Mouse (Mus musculus) G1E (cell line): ENCODE results near the gene Tfap4. TPM values are rescaled to one million over a fixed set of nuclear protein-coding genes. Genes with fewer than 3 reads are reported as not detected.

Experiments used
- ATAC-seq: 2 replicates; pipeline ENCODE4 v1.8.0; 2016; ENCODE audit warnings: mild to moderate bottlenecking; ENCODE audit not compliant: insufficient number of reproducible peaks, poor library complexity, low FRiP score, severe bottlenecking; ENCODE audit errors: extremely low read depth
- DNase-seq: peaks from one replicate; pipeline ENCODE4 v3.0.0; 2012; ENCODE audit warnings: low spot score
- H3K27me3 ChIP-seq: 2 replicates; pipeline ENCODE4 v1.6.1; 2012; ENCODE audit warnings: mild to moderate bottlenecking, low read length, inconsistent platforms; ENCODE audit not compliant: insufficient read depth
- H3K36me3 ChIP-seq: replicated peaks from 2 replicates; pipeline ENCODE3; 2012; ENCODE audit warnings: mild to moderate bottlenecking, inconsistent platforms
- H3K4me1 ChIP-seq: 2 replicates; pipeline ENCODE4 v1.6.1; 2012; ENCODE audit warnings: low read depth, low read length, inconsistent platforms, mixed read lengths; ENCODE audit not compliant: insufficient read depth
- H3K4me3 ChIP-seq: 2 replicates; pipeline ENCODE4 v1.5.1; 2012; ENCODE audit warnings: low read depth, mild to moderate bottlenecking, inconsistent platforms, low read length, moderate library complexity, mixed read lengths
- H3K9me3 ChIP-seq: replicated peaks from 2 replicates; pipeline ENCODE4 v1.6.1; 2012; ENCODE audit warnings: inconsistent platforms
- CTCF ChIP-seq: IDR thresholded peaks from 2 replicates; pipeline ENCODE4 v1.5.1; 2012; ENCODE audit warnings: low read depth, low read length, inconsistent platforms, mixed read lengths
- GATA1 ChIP-seq: IDR thresholded peaks from 2 replicates; pipeline ENCODE4 v1.6.1; 2012; ENCODE audit warnings: borderline replicate concordance, low read length, inconsistent platforms, mixed read lengths
- GATA2 ChIP-seq: IDR thresholded peaks from 2 replicates; pipeline ENCODE4 v1.6.1; 2012; ENCODE audit warnings: low read depth, low read length, inconsistent platforms, borderline replicate concordance
- POLR2AphosphoS5 ChIP-seq: IDR thresholded peaks from 2 replicates; pipeline ENCODE4 v1.6.1; 2012; ENCODE audit warnings: low read depth, low read length, inconsistent platforms; ENCODE audit not compliant: insufficient replicate concordance
- TAL1 ChIP-seq: conservative IDR thresholded peaks from 2 replicates; pipeline ENCODE4 v1.6.1; 2012; ENCODE audit warnings: low read depth, low read length, inconsistent platforms, mixed read lengths
- polyA plus RNA-seq: library from polyadenylated mRNA; stranded (reverse); fragments of >175 nt; gene quantifications from 2 replicates; pipeline ENCODE4 v1.2.3, GENCODE M21; 2012
- total RNA-seq, 2 experiments: library from RNA; stranded (forward) in 1 of 2; stranded (reverse) in 1 of 2; fragments of 200-1000 nt in 1 of 2; fragments of >200 nt in 1 of 2; fragmentation: Nextera tagmentation in 1 of 2; gene quantifications; 2 replicates each; pipeline ENCODE4 v1.2.3; 2014 to 2017

The Tfap4 gene
- total and polyA plus RNA-seq, 3 experiments, result 26.0 to 81.1 (median 46.3) TPM

DNA sequence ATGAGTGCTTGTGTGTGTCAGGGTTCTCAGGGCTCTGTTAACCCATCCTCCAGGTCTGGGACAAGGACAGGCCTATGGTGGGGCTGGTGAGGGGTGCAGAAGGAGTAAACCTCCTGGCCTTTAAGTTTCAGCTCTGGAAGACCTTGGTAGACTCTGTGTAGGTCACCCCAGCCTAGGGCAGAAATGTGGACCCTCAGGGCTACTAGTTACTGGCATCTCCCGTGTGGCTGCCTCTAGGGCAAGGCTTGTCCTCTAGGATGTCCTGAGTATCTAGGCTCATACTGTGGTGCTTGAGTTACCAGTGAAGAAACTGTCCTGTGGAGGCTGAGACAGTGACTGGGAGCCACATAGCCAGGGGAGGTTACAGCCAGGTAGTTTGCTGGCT, 43.8 kb upstream of the Tfap4 start:
- peaks cover 23% of the 10 kb centered on the region for H3K4me1 ChIP-seq
- peaks cover 83% of the 10 kb centered on the region for H3K27me3 ChIP-seq

DNA sequence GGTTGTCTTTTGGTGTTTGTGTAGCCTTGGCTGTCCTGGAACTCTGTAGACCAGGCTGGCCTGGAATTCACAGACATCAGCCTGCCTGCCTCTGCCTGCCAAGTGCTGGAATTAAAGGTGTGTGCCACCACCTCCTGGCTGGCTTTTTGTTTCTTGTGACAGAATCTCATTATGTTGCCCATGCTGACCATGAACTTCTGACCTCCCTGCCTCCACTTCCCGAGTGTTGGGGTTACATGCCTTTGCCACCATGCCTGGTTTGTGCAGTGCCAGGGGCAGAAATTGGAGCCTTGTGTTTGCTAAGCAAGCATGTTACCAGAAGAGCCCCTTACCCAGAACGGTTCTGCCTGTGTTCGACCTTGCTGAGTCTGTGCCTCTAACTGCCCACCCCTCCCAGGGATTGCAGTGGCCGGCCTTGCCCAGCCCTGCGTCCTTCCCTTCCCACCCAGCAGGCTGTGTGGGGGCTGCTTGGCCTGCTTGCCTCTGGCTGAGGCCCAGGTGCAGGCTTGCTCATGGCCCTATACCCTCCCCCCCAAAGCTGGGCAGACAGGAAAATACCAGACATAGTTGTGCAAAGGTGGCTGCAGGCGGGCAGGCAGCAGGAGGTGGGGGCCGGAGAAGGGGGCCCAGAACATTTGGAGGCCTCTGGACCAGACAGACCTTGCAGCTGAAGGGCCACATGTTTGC, 43.3 kb upstream of the Tfap4 start:
- no peak for ATAC-seq
- no peak for DNase-seq
- Histone ChIP-seq H3K4me3 (no peak overlapping the region), H3K36me3 (no peaks in the 10 kb centered on the region), H3K27me3 (peaks cover 85% of the 10 kb centered on the region), H3K4me1 (peaks cover 20% of the 10 kb centered on the region), H3K9me3 (no peaks in the 10 kb centered on the region)
- no peak for TF ChIP-seq GATA2
- no peak for TF ChIP-seq TAL1
- no peak for TF ChIP-seq POLR2AphosphoS5
- no peak for TF ChIP-seq GATA1
- TF ChIP-seq CTCF, result no peak

More for the DNA sequence above, 43.8 kb upstream of the Tfap4 start:
- Histone ChIP-seq H3K36me3 (no peaks in the 10 kb centered on the region), H3K9me3 (no peaks in the 10 kb centered on the region), H3K4me3 (no peak overlapping the region)
- DNase-seq (no peak), ATAC-seq (no peak)
- TF ChIP-seq CTCF, result no peak
- no peak for TF ChIP-seq TAL1
- TF ChIP-seq GATA1, result no peak
- TF ChIP-seq GATA2, result no peak
- no peak for TF ChIP-seq POLR2AphosphoS5

DNA sequence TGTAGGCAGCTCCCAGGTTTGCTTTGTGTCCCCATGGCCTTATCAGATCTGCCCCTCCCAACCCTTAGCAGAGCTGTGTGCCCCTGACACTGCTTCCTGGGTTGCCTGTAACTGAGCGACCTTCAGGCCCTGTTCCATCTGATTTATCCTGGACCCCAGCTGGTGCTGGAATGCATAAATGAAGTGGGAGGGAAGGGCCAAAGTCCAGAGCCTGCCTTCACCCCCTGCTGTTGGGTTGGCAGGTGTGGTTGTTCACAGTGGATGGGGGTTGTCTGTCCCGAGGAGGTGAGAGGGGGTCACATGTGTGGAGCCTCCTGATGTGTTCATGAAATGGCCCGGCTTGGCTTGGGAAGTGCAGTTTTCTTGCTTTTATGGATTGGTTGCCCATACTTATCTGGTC, 42.5 kb upstream of the Tfap4 start:
- peaks cover 15% of the 10 kb centered on the region for H3K4me1 ChIP-seq
- DNase-seq, result no peak
- ATAC-seq, result no peak
- H3K36me3 ChIP-seq, result no peaks in the 10 kb centered on the region
- TF ChIP-seq GATA2 (no peak), CTCF (no peak), GATA1 (no peak), POLR2AphosphoS5 (no peak), TAL1 (no peak)
- no peaks in the 10 kb centered on the region for H3K9me3 ChIP-seq
- H3K27me3 ChIP-seq, result peaks cover 89% of the 10 kb centered on the region
- no peak overlapping the region for H3K4me3 ChIP-seq

- Histone ChIP-seq H3K4me3 (no peak overlapping the region), H3K36me3 (no peaks in the 10 kb centered on the region), H3K27me3 (peaks cover 89% of the 10 kb centered on the region), H3K4me1 (peaks cover 17% of the 10 kb centered on the region), H3K9me3 (no peaks in the 10 kb centered on the region)
- TF ChIP-seq GATA1, result no peak
- TF ChIP-seq TAL1, result no peak
- no peak for TF ChIP-seq CTCF
- TF ChIP-seq GATA2, result no peak
- no peak for TF ChIP-seq POLR2AphosphoS5
- no peak for DNase-seq
- ATAC-seq, result no peak
These were observed 41.2 kb upstream of the Tfap4 start for GRCm38 (mm10) chr16:4600701-4601310.

- TF ChIP-seq GATA2 (no peak), TAL1 (no peak), GATA1 (no peak), CTCF (no peak), POLR2AphosphoS5 (no peak)
- Histone ChIP-seq H3K27me3 (peaks cover 89% of the 10 kb centered on the region), H3K36me3 (no peaks in the 10 kb centered on the region), H3K4me3 (no peak overlapping the region), H3K4me1 (peaks cover 24% of the 10 kb centered on the region), H3K9me3 (no peaks in the 10 kb centered on the region)
- no peak for ATAC-seq
- DNase-seq, result no peak
These were observed 40.0 kb upstream of the Tfap4 start for GRCm38 (mm10) chr16:4599616-4600015.

- Histone ChIP-seq H3K27me3 (peaks cover 86% of the 10 kb centered on the region), H3K4me3 (no peak overlapping the region), H3K9me3 (no peaks in the 10 kb centered on the region), H3K36me3 (no peaks in the 10 kb centered on the region), H3K4me1 (peaks cover 23% of the 10 kb centered on the region)
- TF ChIP-seq TAL1 (no peak), CTCF (no peak), GATA1 (no peak), POLR2AphosphoS5 (no peak), GATA2 (no peak)
- no peak for ATAC-seq
- DNase-seq, result no peak
These were observed 39.4 kb upstream of the Tfap4 start for GRCm38 (mm10) chr16:4598891-4599543.
